Mouse (Mus musculus) retina, adult 2 months (tissue): Measurements from ENCODE around the gene Bub1b.

Source experiments
- DNase-seq: peaks from one replicate; pipeline ENCODE4 v3.0.0-alpha.2; 2012; ENCODE audit warnings: low read depth, low spot score

Bub1b gene

DNA sequence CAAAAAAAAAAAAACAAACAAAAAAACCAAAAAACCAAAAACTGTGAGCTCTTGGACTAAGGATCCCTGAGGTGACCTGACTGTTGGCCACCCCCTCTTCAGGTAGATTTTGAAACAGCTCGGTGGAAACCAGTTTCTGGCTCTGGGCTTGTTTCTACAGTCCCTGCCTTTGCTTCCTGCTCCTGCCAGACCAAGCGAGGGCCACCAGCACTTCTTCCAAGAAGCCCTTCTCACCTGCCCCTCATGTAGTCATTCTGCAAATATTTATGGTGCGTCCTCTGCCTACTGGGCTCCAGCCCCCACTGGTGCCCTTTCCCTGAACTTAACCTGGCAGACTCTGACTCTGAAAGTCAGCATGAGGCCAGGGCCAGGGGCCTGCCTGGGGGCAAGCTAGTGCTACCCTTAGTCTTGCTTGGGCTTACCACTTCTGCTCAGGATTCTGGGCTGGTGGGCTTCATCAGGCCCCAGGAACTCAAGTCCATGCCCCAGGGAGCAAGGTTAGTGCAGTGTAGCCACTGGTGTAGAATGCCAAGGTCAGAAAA is 67.0 kb downstream of the Bub1b start:
- no peak for DNase-seq

DNA sequence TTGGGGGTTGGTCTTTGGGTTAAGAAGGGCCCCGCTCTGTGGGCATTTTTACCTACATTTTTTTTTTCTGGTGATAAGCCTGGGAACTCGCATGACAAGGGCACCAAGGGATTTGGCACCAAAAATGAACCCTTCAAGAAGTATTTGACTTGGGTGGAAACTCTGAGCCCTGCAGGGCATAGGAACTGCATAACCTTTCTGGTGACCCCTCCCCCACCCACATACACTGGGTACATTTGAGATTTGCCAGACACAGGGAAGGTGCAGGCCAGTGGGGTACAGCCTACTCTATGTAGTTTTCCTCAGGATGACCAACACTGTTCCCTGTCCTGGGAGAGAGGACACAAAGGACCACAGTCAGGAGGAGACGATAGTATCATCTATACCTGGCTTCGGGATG is 67.6 kb downstream of the Bub1b start:
- DNase-seq, result no peak

DNA sequence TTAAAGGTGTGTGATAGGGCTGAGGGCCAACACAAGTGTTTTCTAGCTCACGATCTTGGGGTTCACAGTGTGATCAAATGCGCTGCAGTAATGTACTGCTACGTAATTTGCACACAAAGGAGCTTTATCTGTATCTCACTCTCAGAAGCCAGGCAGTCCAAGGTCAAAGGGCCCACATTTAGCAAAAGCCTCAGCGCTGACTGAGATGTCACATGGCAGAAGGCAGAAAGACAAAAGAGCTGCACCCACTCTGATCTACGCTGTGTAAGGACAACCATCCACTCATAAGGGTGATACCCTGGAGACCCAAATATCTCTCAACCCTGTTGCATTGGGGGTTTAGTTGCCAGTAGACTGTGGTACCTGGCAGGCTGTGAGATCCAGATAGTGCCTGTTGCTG is 69.2 kb downstream of the Bub1b start:
- DNase-seq, result no peak

DNA sequence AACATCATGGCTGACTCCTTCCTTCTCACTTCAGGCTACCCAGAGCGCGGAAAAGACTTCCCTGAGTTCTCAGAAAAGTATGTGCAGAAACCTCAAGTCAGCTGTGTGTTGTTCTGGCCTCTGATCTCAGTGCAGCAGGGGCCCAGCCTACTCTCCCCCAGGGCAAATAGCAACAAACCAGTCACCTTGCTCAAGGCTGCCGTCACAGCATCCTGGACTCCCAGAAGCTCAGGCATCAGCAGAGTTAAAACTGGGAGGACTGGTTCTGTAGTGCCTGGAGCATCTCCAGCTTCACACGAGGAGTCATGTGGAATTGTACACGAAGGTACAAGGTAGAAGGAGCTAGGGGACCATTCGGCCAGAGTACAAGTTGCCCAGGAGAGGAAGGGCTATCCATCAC is 71.2 kb downstream of the Bub1b start:
- no peak for DNase-seq

DNA sequence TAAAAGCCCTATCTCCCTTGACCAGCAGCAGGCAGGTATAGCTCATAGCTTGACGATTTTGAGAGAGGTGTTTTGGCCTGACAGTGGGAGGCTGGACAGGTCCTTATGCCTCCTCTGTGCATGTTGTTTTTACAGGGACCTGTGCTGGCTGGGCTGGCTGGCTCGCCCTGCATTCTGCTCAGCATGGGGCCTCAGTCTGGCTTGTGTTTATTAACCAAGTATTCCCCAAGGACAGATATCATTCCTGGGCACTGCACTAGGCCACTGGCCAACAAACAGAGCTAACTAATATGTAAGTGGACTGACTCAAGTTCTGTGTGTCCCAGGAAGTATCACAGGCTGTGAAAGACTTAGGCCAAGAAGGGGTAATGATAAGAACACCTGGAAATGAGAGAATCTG is 71.8 kb downstream of the Bub1b start:
- DNase-seq, result no peak

DNA sequence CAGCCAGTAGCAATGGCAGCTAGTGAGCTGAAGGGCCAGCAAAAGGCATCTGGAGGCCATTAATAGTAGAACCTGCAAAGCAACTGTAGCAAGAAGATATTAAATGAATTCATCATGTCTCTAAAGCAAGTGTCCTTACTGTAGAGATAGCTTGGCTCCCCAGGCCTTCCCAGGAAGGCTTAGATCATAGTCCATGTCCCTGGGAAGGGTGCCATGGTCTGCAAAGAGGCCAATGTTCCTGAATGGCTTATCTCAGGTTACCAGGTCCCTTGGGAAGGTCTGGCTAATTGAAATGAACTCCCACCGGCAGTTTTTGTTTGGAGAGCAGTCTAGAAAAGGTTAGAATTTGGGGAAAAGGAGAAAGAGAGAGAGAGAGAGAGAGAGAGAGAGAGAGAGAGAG is 73.7 kb downstream of the Bub1b start:
- DNase-seq, result no peak

DNA sequence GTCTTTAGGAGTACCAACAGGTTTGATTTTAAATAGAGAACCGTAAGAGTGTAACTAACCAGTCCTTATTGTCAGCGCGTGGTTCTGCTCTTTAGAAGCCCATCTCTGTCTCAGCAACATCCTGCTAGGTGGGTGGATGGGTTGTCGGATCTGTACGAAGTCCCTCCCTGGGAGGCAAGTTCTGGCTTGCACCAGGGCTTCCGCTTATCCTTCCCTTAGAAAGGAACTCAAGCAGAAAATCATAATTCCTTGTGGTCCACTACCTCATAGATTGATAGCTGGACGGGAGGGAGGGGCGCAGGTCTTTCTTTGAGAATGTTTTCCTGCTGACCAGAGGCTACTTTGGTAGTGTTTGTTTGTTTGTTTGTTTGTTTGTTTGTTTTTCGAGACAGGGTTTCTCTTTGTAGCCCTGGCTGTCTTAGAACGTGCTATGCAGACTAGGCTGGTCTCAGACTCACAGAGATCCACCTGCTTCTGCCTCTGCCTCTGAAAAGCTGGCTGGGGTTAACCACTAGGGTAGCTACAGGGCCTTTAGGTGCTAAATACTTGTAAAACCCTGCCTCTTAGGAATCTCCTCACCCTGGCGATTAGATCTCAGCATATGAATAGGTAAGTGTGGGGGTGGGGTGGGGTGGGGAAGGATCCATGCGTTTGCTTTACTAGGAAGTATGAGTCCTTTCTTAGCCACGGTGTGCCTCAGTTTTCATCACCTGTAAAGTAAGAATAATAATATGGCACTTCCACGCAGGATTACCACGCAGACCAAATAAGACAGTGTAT is 75.9 kb downstream of the Bub1b start:
- DNase-seq, result no peak

DNA sequence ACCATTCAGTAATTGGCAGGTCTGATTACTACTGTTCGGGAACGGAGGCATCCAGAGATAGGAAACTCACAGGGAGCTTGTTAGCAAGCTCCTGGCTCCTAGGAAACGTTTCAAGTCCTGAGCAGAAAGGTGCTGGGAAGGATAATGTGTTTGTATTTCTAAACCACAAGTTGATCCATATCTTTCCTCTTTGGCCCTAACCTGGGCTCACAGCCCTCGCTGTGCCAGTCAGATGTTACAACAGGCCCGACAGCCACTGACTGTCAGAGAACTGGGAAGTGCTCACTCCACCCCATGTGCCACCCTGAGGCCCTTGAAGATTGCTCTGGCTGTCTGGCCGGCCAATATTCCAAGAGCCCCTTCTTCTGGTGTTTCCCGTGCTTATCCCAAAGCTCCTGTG is 76.5 kb downstream of the Bub1b start:
- DNase-seq, result no peak

DNA sequence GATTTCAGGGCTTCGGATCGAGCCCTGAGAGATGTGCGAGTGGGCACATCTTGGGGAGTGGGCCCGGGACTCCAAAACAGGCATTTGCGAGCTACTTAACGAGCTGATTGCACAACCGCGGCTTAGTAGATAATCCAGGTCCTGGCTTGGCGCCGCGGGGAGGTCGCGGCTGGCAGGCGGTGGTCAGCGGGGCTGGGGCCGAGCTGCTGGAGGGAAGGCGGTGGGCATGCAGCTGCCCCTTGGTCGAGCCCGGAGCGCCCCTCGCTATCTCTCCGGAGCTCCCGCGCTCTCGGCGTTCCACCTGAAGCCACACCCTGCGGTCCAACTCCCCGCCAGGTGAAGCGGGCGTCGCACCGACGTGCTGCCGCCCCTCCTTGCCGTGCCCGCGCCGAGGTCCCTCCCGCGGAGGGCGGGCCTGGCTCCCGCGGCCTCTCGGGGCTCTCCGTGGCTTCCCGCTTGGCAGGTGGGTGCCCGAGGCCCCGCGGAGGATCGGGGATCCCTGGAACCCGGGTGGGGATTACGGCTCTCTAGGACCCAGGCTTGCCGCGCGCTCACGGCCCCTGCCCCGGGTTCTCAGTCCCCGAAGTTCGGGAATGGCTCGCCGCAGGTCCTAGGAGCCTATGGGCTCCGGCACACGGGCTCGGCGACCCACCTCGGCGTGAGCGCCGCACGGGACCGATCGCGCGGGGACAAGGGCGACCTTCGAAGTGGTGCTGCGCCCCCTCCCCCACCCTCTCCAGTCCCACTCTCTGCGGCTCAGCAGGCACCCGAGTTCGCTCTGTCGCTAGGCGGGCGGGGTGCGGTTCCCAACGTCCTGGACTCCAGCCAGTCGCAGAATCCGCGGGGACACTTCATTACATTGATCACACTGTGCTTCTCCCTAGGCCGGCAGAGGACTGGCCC is 79.1 kb downstream of the Bub1b start:
- no peak for DNase-seq

DNA sequence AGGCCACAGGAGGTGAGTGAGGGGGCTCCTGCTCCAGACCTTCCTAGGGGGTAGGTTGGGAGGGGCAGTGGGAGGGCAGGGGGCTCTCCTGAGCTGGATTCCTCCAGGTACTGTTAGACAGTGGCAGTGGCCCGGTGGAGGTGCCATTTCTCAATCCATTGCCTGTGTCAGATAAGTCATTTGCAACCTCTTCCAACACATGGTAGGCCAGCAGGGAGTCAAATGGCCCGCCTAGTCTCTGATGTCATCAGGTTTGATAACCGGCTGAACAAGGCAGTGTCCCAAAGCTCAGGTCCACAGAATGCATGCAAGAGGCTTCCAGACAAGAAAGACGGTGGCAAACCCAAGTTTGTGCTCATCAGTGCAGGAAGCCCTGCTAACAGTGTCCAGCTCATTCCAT is 79.8 kb downstream of the Bub1b start:
- DNase-seq, result no peak

DNA sequence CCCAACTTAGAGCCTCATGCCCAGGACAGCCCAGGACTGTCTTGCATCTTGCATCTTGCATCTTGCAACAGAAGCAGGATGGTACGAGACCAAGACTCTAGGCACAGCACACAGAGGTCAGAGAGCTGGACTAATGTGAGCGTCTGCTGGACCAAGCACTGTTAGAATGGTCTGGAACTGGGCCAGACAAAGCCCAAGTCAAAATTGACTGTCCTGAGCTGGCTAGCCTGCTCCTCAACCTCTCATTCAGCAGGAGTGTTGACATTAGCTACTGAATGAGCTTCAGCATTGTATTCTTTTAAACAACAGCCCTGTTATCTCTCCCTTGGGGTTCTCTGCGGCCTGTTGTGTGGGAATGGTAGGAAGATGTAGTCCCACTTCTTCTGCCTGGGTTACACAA is 81.6 kb downstream of the Bub1b start:
- no peak for DNase-seq

DNA sequence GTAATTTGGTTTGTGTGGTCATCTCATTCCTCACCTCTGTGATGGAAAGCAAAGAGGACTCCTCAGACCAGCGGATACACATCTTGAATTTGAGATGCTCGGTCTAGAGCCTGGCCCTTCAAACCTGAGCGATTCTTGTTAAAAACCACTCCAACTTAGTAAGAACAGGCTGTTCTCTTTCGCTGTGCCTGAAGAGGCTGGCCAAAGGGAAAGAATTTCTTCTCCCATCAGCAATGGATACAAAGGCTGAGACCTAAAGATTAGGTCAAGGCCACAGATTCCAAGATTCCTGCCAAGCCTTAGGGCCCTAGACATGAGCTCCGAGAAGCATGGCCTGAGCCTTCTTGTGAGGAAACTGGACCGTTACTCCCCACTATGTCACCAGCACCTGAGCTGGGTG is 82.9 kb downstream of the Bub1b start:
- DNase-seq, result no peak

DNA sequence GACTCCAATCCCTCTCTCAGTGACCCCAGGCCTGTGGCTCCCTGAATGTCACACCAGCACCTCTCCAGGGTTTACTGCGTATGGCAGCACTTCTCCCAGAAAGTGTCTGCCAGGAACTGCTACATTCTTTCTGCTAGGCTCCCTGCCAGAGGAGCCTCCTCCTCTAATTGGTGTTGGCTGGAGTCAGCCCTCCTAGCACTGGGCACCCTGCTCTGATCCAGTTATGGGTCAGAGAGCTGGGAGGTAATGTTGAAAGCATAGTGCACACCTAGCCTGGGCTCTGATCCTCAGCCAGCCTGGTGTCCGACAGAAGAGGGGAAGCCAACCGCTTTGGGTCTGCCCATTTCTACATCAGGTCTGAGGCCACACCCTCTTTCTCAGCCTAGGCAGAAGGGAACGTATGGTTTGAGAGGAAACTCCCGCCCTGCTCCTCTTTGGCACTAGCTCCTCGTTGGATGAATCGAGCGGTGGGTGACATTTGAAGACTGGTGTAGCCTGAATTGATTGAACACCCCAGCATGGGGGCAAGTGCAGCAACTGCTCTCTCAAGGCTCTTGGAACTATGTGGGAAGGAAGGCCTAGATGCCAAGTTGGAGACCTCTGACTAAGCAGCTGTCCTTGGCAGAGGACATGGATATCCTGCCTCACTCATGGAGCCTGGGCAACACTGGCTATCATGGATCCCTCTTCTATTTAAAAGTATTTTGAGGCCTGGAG is 84.7 kb downstream of the Bub1b start:
- no peak for DNase-seq

DNA sequence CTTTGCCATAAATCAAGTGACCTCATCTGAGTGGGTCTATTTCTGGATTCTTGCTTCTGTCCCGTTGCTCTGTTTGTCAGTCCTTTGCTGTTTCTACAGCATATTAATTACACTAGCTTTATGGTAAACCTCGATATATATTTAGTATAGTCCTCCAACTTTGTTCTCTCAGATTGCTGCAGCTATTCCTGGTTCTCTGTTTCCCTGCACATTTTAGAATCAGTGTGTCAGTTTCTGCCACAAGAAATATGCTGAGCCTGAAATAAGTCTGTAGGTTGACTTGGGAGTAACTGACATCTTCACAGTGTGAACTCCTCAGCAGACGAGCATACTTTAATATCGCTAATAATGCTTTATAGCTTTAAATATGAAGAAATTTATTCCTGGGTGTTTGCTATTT is 87.1 kb downstream of the Bub1b start:
- no peak for DNase-seq

DNA sequence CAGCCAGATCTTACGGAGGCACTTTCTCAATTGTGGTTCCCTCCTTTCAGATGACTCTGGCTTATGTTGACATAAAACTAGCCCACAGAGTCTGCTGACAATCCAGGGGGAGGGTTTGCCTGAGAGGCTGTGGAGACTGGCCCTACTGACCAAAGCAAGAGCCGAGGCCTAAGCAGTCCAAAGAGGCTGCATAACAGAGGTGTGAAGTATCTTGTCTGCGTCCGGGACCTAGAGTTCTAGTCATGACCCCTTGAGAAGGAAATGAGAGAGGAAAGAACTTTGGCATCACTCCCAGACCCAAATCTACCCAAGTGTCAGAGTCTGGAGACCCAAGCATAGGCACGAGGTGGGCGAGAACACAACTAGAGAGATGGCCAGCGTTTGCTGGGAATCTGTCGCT is 88.7 kb downstream of the Bub1b start:
- DNase-seq, result no peak

DNA sequence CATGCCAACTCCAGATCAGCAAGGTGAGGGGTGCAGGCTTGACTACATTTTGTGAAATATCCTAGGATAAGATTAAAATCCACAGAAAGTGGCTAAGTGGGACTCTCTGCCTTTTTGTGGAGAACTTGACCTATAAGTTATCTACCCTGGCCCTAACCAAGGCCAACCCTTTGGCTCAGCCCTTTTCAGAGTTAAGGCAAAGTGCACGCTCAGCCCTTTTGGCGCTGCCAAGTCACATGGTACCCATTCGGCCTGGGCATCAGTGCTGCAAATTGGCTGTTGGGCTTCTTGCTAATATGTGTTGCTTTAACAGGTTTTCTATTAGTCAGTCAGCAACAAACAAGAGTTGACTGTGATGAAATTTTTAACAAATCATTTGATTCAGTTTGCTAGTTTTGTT is 89.8 kb downstream of the Bub1b start:
- no peak for DNase-seq

DNA sequence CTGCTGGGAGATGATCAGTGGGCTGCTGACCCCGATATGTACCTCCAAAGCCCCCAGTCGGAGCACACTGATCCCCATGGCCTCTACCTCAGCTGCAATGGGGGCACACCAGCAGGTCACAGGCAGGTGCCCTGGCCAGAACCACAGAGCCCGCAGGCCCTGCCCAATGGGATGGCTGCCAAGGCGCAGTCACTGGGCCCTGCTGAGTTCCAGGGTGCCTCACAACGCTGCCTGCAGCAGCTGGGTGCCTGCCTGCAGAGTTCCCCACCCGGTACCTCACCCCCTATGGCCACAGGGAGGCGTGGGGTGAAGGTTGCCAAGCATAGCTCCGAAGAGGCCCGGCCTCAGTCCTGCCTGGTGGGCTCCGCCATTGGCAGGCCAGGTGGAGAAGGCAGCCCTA is 91.9 kb downstream of the Bub1b start:
- DNase-seq, result no peak
